Mouse (Mus musculus) embryo, embryonic 9.5 days (tissue): ENCODE results near the gene Slc37a3.
A peak's percentile ranks its signal among the peaks of the same experiment; 100 is the strongest.
"Not testable (repeated sequence)": the region's sequence is repeated elsewhere in the genome, so short reads cannot be mapped to it uniquely, and the experiment has no call there.

ENCODE experiments used
- DNase-seq: peaks from one replicate; pipeline ENCODE4 v3.0.0-alpha.2; 2017; ENCODE audit errors: extremely low spot score

Slc37a3 gene

GRCm38 (mm10) chr6:39379224-39379623 is 1.7 kb upstream of the Slc37a3 start:
- no peak for DNase-seq

- DNase-seq = not testable (repeated sequence)
Measured at GRCm38 (mm10) chr6:39378161-39378835, 823 bp upstream of the Slc37a3 start.

GRCm38 (mm10) chr6:39376775-39377174 is 700 bp downstream of the Slc37a3 start:
- no peak for DNase-seq

- peak; percentile 18 for DNase-seq
Measured at GRCm38 (mm10) chr6:39373301-39373955, 4.0 kb downstream of the Slc37a3 start.

- DNase-seq = no peak
Measured at GRCm38 (mm10) chr6:39372727-39373126, 4.7 kb downstream of the Slc37a3 start.

- no peak for DNase-seq
Measured at GRCm38 (mm10) chr6:39372042-39372441, 5.4 kb downstream of the Slc37a3 start.

- DNase-seq = no peak
Measured at GRCm38 (mm10) chr6:39369631-39370030, 7.8 kb downstream of the Slc37a3 start.

- DNase-seq = no peak
Measured at GRCm38 (mm10) chr6:39362684-39363083, 14.8 kb downstream of the Slc37a3 start.

GRCm38 (mm10) chr6:39359207-39359606 is 18.3 kb downstream of the Slc37a3 start:
- not testable (repeated sequence) for DNase-seq

- DNase-seq = peak; percentile 20
Measured at GRCm38 (mm10) chr6:39348946-39349345, 28.5 kb downstream of the Slc37a3 start.

- peak; percentile 60 for DNase-seq
Measured at GRCm38 (mm10) chr6:39347880-39348814, 29.3 kb downstream of the Slc37a3 start.

GRCm38 (mm10) chr6:39346991-39347501 is 30.4 kb downstream of the Slc37a3 start:
- peak; percentile 67 for DNase-seq

- peak; percentile 39 for DNase-seq
Measured at GRCm38 (mm10) chr6:39345430-39345829, 32.0 kb downstream of the Slc37a3 start.

GRCm38 (mm10) chr6:39344020-39344419 is 33.5 kb downstream of the Slc37a3 start:
- DNase-seq = peak; percentile 85

- DNase-seq = no peak
Measured at GRCm38 (mm10) chr6:39341798-39342197, 35.7 kb downstream of the Slc37a3 start.

- no peak for DNase-seq
Measured at GRCm38 (mm10) chr6:39338359-39338758, 39.1 kb downstream of the Slc37a3 start.

GRCm38 (mm10) chr6:39334873-39335272 is 42.6 kb downstream of the Slc37a3 start:
- DNase-seq = no peak

GRCm38 (mm10) chr6:39334224-39334623 is 43.3 kb downstream of the Slc37a3 start:
- no peak for DNase-seq

- DNase-seq = no peak
Measured at GRCm38 (mm10) chr6:39331998-39332700, 45.3 kb downstream of the Slc37a3 start.

- DNase-seq = no peak
Measured at GRCm38 (mm10) chr6:39330981-39331380, 46.5 kb downstream of the Slc37a3 start.

GRCm38 (mm10) chr6:39320286-39320685 is 57.2 kb downstream of the Slc37a3 start:
- DNase-seq = no peak
